Mouse (Mus musculus): ENCODE data around the gene 2310011J03Rik. TPM values are rescaled to one million over a fixed set of nuclear protein-coding genes. Genes with fewer than 3 reads are reported as not detected.

The 2310011J03Rik gene
- polyA plus RNA-seq, 1 experiment from 2014 or later, result 32.4 TPM

DNA sequence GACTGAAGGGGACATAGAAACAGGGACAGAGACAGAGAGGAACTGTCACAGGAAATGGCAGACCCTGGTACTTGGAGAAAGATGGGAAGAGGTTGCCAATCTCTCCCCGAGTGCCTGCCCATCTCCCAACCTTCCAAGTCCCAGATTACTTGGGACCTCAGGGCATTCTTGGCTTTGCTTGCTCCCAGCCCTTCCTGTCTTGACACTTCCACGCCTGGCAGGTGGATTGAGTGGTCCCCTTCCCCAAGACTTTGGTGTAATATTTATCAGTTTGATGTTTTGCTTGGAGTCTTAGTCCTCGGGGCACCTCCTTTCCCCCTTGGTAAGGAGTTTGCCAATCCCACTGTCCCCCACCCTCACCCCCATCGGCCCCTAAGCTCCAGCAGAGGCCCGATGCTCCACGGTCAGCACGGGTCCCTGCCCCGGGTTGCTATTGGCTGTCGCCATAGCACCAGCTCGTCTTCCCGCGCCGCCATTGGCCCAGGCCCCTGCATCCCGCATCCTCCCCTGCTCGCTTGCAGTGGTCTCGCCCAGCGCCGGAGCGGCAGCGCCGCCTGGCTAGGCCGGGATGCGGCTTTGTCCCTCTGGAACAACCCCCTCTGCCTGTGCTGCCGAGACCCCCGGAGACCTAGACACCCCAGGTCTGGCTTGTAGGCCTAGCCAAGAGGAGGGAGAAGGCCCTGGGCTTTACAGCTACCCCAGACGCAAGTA, 21.6 kb downstream of the 2310011J03Rik start:
- Histone ChIP-seq H3K27ac (no peak overlapping the region), H3K4me3 (peak overlapping the region; percentile 21), H3K9me3 (replicated peaks) (no peaks in the 10 kb centered on the region), H3K36me3 (peaks cover 10% of the 10 kb centered on the region; the same call in 1 of the 2 replicates), H3K9ac (no peak overlapping the region), H3K4me2 (no peak overlapping the region), H3K4me1 (replicated peaks) (peaks cover 37% of the 10 kb centered on the region), H3K27me3 (peaks cover 70% of the 10 kb centered on the region)
- 8% methylated on average over 26 of the region's 26 CpGs for WGBS
- no peak for ATAC-seq (replicated peaks; ENCODE audit: insufficient number of reproducible peaks, insufficient read depth, low FRiP score, low read depth)

DNA sequence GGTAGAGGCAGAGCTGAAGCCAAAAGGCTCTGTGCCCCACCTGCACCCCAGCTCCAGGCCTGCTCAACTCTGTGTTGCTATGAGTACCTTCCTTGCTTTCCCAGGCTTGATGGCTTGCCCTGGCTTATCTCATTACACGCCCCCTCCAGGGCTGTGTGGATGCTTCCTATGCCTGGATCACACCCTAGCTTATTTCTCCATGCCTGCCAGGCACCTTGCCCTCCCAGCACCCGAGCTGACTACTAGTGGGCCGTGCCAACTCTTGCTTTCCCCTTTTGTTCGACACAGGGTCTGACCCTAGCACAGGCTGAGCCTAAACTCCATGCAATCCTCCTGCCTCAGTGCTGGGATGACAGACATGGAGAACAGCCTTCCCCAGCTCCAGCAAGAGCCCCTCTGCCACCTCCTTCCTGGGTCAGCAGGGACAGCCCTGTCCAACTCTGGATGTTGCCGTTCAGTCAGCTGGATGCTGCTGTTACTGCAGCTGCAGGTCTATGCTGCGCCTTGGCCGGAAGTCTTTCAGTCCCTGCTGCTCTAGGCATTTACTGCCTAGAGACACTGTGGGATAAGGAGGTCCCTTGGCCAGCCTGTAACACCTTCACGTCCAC, 22.7 kb downstream of the 2310011J03Rik start:
- H3K27me3 ChIP-seq, result peaks cover 62% of the 10 kb centered on the region
- WGBS, result 56% methylated on average over 8 of the region's 8 CpGs

DNA sequence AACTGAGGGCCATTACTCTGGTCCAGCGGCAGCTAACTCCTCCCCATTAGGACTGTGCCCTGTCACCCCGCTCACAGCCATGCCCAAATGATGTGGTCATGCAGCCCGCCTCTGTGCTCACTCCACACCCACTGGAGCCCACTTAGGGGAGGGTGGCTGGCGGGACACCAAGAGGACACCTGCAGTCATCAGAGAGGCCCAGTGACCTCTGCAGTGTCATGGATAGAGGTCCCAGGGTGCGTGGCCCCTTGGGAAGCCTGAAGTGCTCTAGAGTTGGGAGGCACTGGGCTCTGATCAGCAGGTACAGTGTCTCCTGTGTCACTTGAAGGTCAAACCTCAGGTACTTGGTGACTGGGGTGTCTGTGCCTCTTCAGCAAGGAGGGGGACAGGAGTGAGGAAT, 23.5 kb downstream of the 2310011J03Rik start:
- Histone ChIP-seq H3K27me3 (peaks cover 54% of the 10 kb centered on the region), H3K4me1 (replicated peaks) (peaks cover 38% of the 10 kb centered on the region), H3K36me3 (peaks cover 15% of the 10 kb centered on the region; the same call in 1 of the 2 replicates), H3K9ac (no peak overlapping the region), H3K4me3 (0 out of 2 replicates have a peak overlapping the region, but pooled peaks have one; percentile 52), H3K4me2 (0 out of 2 replicates have a peak overlapping the region, but pooled peaks have one; percentile 84), H3K27ac (no peak overlapping the region), H3K9me3 (replicated peaks) (no peaks in the 10 kb centered on the region)
- no peak for ATAC-seq (replicated peaks; ENCODE audit: insufficient number of reproducible peaks, insufficient read depth, low FRiP score, low read depth)
- WGBS, result 76% methylated on average over 5 of the region's 5 CpGs

More for the DNA sequence above, 22.7 kb downstream of the 2310011J03Rik start:
- H3K27ac ChIP-seq, result no peak overlapping the region
- no peak overlapping the region for H3K4me2 ChIP-seq
- H3K36me3 ChIP-seq, result peaks cover 15% of the 10 kb centered on the region; the same call in 1 of the 2 replicates
- no peak overlapping the region for H3K4me3 ChIP-seq
- no peaks in the 10 kb centered on the region for H3K9me3 ChIP-seq (replicated peaks)
- H3K9ac ChIP-seq, result no peak overlapping the region
- no peak for ATAC-seq (replicated peaks; ENCODE audit: insufficient number of reproducible peaks, insufficient read depth, low FRiP score, low read depth)
- peaks cover 43% of the 10 kb centered on the region for H3K4me1 ChIP-seq (replicated peaks)

DNA sequence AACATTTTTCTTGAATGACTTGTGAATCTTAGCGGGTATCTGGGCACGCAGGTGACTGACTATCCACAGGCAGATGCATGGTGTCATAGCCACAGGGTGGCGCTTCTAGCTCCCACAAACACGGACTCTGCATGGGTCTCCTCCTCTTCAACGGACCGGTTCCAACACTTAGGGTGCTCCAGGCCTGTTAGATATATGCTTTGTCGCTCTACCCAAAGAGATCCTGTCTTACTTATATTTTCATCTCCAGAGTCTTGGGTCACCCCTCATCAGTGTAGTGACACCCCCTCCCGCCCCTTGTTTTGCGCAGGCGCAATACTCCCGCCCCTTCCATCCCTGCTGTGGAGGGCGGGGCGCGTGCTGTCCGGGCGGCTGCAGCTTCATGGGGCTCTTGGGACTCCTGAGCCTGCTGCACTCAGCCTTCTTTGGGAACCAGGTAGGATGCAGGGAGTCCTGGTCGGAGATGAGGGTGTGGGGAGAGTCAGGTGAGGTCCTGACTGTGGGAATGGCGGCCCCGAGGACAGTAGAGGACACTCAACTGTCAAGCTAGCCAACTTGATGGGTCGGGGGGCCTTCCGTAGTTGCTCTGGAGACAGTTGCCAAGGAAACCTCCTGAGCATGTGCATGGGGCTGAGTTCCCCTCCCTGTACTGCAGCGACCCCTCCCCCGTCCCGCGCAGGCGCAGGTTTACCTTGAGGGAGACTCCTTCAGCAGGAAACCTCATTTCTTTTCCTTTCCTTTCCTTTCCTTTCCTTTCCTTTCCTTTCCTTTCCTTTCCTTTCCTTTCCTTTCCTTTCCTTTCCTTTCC, 24.5 kb downstream of the 2310011J03Rik start, which contains the start of gene Apc2:
TSS of gene Apc2 (plus strand) at position 360 of the 808 bp plus-strand sequence.
- H3K4me2 ChIP-seq, result peak within 1 kb of the TSS; percentile 84
- peak within 1 kb of the TSS; percentile 52 for H3K4me3 ChIP-seq
- peaks cover 40% of the 10 kb centered on the region for H3K4me1 ChIP-seq (replicated peaks)
- H3K9me3 ChIP-seq (replicated peaks), result no peaks in the 10 kb centered on the region
- peak; percentile 27; the same call in 1 of the 2 replicates for ATAC-seq (replicated peaks; ENCODE audit: insufficient number of reproducible peaks, insufficient read depth, low FRiP score, low read depth)
- WGBS, result 3% methylated on average over 26 of the region's 26 CpGs
- H3K27ac ChIP-seq, result peak within 1 kb of the TSS; percentile 17; the same call in 1 of the 2 replicates
- H3K36me3 ChIP-seq, result peaks cover 15% of the 10 kb centered on the region; the same call in 1 of the 2 replicates
- peak within 1 kb of the TSS; percentile 57 for H3K9ac ChIP-seq
- H3K27me3 ChIP-seq, result peaks cover 44% of the 10 kb centered on the region

DNA sequence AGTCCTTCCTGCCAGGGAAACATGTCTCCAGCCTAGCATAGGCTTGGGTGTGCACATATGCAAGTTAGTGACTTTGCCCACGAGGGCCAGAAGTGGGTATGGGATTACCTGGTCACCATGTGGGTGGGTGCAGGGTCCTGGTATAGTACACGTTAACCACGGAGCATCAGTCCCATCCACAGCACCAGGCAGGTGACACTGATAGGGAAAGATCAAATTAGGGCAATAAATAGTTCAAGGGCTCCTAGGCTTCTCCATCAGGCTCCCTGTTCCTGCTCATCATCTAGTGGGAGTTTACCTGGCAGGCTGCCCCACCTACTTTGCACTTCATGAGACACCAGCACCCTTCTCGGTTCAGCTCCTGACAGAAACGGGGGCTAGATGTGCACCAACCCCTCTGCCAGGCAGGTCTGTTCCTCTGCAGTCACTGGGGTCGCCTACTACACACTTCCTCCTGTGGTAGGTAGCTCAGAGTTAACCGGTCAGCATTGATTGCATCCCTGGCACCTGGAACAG, 25.5 kb downstream of the 2310011J03Rik start:
- ATAC-seq (replicated peaks; ENCODE audit: insufficient number of reproducible peaks, insufficient read depth, low FRiP score, low read depth), result no peak
- H3K9me3 ChIP-seq (replicated peaks), result no peaks in the 10 kb centered on the region
- H3K9ac ChIP-seq, result no peak overlapping the region
- no peak overlapping the region for H3K27ac ChIP-seq
- peaks cover 34% of the 10 kb centered on the region for H3K27me3 ChIP-seq
- H3K4me3 ChIP-seq, result no peak overlapping the region
- peaks cover 15% of the 10 kb centered on the region; the same call in 1 of the 2 replicates for H3K36me3 ChIP-seq
- peaks cover 40% of the 10 kb centered on the region for H3K4me1 ChIP-seq (replicated peaks)
- no peak overlapping the region for H3K4me2 ChIP-seq
- WGBS, result 47% methylated on average over 7 of the region's 7 CpGs

DNA sequence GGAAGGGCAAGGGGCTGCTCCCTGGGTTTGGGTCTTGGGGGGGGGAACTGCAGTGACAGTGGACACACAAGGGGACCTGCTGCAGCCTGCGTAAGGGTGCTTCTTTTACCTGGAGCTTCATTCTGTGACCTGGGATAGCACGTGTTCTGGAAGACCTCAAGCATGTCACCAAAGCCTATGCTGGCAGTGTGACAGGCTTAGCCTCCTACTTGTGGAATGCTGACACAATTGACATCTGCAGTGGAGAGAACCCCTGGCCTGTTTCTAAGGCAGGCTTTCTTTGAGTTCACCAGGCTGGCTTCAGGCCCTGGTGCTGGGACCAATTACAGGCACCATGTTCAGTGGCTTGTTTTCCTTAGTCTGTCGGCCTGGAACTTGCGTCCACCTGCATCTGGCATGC, 26.0 kb downstream of the 2310011J03Rik start:
- Histone ChIP-seq H3K4me2 (no peak overlapping the region), H3K9me3 (replicated peaks) (no peaks in the 10 kb centered on the region), H3K27ac (no peak overlapping the region), H3K27me3 (peaks cover 29% of the 10 kb centered on the region), H3K4me3 (no peak overlapping the region), H3K4me1 (replicated peaks) (peaks cover 40% of the 10 kb centered on the region), H3K36me3 (peaks cover 15% of the 10 kb centered on the region; the same call in 1 of the 2 replicates), H3K9ac (no peak overlapping the region)
- WGBS, result 64% methylated on average over 4 of the region's 4 CpGs
- no peak for ATAC-seq (replicated peaks; ENCODE audit: insufficient number of reproducible peaks, insufficient read depth, low FRiP score, low read depth)

DNA sequence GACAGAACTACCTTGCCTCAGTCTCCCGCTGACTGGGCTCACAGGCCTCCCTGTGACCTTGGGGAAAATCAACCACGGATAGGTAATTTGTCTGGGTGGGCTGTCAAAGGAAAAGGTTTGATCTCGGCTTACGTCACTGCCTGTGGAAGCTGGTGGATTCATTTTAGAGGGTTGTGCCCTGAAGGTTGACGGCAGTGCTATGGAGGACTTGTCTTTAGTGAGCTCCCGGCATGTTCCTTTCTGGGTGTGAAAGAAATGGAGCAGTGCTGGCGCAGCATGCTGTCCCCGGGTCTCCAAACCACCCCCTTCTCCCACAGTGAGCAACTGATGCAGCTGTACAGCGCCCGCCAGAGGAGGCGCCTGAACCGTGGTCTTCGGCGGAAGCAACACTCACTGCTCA, 27.0 kb downstream of the 2310011J03Rik start:
- WGBS, result 24% methylated on average over 14 of the region's 14 CpGs
- Histone ChIP-seq H3K4me1 (replicated peaks) (peaks cover 40% of the 10 kb centered on the region), H3K9me3 (replicated peaks) (no peaks in the 10 kb centered on the region), H3K9ac (peak overlapping the region; percentile 95), H3K4me3 (peak overlapping the region; percentile 83), H3K36me3 (peaks cover 21% of the 10 kb centered on the region; the same call in 1 of the 2 replicates), H3K4me2 (peak overlapping the region; percentile 78), H3K27me3 (peaks cover 19% of the 10 kb centered on the region), H3K27ac (peak overlapping the region; percentile 83)
- ATAC-seq (replicated peaks; ENCODE audit: insufficient number of reproducible peaks, insufficient read depth, low FRiP score, low read depth), result no peak

DNA sequence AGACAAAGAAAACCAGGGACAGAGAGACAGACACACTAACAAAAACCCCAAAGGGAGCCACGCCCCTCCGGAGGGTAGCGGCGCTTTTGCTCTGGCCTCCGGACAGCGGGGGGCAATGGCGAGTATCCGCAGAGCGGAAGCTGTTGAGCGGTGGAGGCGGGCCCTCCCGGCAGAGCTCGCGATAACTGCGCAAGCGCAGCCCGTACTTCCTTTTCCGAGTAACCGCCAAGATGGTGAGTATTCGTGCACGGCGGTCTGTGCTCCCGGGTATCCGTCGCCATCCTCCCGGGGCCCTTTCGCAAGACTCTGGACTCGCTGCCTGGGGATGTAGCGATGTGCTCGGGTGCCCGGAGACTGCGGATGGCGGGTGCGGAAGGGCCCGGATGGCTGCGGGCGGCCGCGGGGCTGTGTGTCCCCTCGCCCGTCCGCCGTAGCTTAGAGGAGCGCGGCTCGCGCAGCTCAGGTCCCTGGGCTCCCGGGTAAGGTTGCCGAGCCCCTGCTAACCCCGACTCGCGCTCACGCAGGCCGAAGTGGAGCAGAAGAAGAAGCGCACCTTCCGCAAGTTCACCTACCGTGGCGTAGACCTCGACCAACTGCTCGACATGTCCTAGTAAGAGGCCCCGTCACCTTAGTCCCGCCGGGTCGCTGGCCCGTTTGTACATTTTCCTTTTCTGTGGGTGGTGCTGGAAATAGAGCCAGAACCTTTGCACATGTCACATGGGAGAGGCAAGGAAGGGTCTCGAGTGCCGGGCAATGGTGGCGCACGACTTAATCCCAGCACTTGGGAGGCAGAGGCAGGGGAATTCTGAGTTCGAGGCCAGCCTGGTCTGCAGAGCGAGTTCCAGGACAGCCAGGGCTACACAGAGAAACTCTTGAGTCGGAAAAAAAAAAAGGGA, 27.8 kb downstream of the 2310011J03Rik start, which contains the start of gene Rps15:
TSS of gene Rps15 (plus strand) at position 203 of the 896 bp plus-strand sequence.
- Histone ChIP-seq H3K4me2 (peak within 1 kb of the TSS; percentile 78), H3K9ac (peak within 1 kb of the TSS; percentile 95)
- ATAC-seq (replicated peaks; ENCODE audit: insufficient number of reproducible peaks, insufficient read depth, low FRiP score, low read depth), result peak; percentile 92

DNA sequence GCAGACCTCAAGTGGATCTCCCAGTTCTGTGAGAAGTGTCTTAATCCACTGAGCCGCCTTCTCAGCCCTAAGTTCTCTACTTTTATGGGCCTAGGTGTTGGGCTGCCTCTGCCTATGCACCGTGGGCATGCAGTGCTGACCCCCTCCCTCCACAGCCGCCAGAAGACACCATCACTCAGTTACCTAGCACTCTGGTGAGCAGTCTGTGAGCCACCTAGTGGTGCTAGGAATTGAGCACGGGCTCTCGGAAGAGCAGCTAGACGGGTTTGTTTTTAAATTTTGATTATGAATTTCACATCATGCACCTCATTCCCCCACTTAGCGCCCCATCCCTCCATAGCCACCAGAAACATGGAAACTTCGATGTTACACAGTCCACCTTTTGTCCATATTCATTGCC, 31.7 kb downstream of the 2310011J03Rik start:
- ATAC-seq (replicated peaks; ENCODE audit: insufficient number of reproducible peaks, insufficient read depth, low FRiP score, low read depth), result no peak

More for the DNA sequence above, 27.8 kb downstream of the 2310011J03Rik start, which contains the start of gene Rps15:
- H3K27me3 ChIP-seq, result peaks cover 11% of the 10 kb centered on the region
- H3K27ac ChIP-seq, result peak within 1 kb of the TSS; percentile 83
- peaks cover 28% of the 10 kb centered on the region for H3K36me3 ChIP-seq
- under 1% methylated on average over 72 of the region's 72 CpGs for WGBS
- peaks cover 39% of the 10 kb centered on the region for H3K4me1 ChIP-seq (replicated peaks)
- H3K4me3 ChIP-seq, result peak within 1 kb of the TSS; percentile 83
- H3K9me3 ChIP-seq (replicated peaks), result no peaks in the 10 kb centered on the region

DNA sequence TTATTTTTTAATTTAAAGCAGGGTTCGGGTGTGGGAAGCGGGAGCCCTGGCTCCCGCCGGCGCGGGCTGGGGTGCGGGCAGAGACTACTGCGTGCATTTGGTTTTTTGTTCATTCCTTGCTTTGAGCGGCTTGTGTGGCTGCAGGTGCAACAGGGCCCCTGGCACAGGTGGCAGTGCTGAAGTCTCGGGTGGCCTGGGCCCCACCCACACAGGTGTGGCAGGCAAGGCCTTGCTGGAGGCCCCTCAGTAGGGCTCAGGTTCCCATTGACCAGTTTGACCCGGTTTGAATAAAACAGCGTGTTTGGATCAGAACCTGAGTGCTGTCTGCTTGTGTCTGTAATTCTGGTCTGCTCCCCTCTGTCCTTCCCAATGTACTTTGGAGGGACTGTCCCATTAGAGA, 32.2 kb downstream of the 2310011J03Rik start:
- Histone ChIP-seq H3K27ac (no peak overlapping the region), H3K9ac (no peak overlapping the region), H3K4me3 (no peak overlapping the region), H3K4me1 (replicated peaks) (peaks cover 6% of the 10 kb centered on the region), H3K4me2 (no peak overlapping the region), H3K36me3 (peaks cover 54% of the 10 kb centered on the region), H3K27me3 (no peaks in the 10 kb centered on the region), H3K9me3 (replicated peaks) (no peaks in the 10 kb centered on the region)
- 93% methylated on average over 12 of the region's 12 CpGs for WGBS
- ATAC-seq (replicated peaks; ENCODE audit: insufficient number of reproducible peaks, insufficient read depth, low FRiP score, low read depth), result no peak

More for the DNA sequence above, 31.7 kb downstream of the 2310011J03Rik start:
- WGBS, result 68% methylated on average over 8 of the region's 8 CpGs
- Histone ChIP-seq H3K9me3 (replicated peaks) (no peaks in the 10 kb centered on the region), H3K4me3 (no peak overlapping the region), H3K4me2 (no peak overlapping the region), H3K36me3 (peaks cover 52% of the 10 kb centered on the region), H3K4me1 (replicated peaks) (peaks cover 11% of the 10 kb centered on the region), H3K27me3 (no peaks in the 10 kb centered on the region), H3K9ac (no peak overlapping the region), H3K27ac (no peak overlapping the region)
